Mouse (Mus musculus): ENCODE results near the gene Acacb.

DNA sequence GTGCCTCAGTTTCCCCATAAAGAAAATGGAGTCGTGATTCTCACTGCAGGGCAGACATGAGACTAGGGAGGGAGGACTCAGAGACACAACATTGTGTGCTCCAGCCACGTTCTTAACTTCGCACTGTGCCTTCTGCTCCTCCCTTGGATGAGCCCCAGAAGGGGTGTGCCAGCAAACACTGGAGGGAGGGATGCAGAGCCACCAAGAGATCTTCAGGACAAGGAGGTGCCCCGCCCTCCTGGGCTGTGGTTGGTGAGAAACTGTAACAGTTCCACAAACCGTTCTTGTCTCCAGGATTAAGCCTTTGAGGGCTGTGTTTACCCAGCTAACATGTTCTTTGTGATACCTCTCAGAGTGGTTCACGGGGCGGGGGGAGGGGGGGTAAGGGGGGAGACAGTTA is 122.3 kb downstream of the Acacb start:
- TF ChIP-seq E2F4 (IDR thresholded peaks at IDR 0.05; ENCODE audit: insufficient read depth) (no peak), POLR2A (IDR thresholded peaks at IDR 0.05; ENCODE audit: insufficient read length, low read depth) (no peak), TCF12 (IDR thresholded peaks at IDR 0.05; ENCODE audit: insufficient read depth, poor library complexity, severe bottlenecking) (no peak), TCF3 (IDR thresholded peaks at IDR 0.05; ENCODE audit: insufficient read length, low read depth) (no peak), MYOD1 (IDR thresholded peaks at IDR 0.05; ENCODE audit: control insufficient read depth in 1 of 3, insufficient read length in 2 of 3, low read depth in 2 of 3) (no peak), MAX (IDR thresholded peaks at IDR 0.05; ENCODE audit: low read depth) (no peak), USF1 (IDR thresholded peaks at IDR 0.05; ENCODE audit: low read depth) (no peak), MYOG (IDR thresholded peaks at IDR 0.05; ENCODE audit: control insufficient read depth in 1 of 3, insufficient read depth in 1 of 3, insufficient read length in 2 of 3, low read depth in 2 of 3) (no peak), SRF (IDR thresholded peaks at IDR 0.05; ENCODE audit: control insufficient read depth, insufficient read length, low read depth) (no peak), CEBPB (IDR thresholded peaks at IDR 0.05; ENCODE audit: insufficient read depth, poor library complexity, severe bottlenecking) (no peak), POLR2AphosphoS2 (IDR thresholded peaks at IDR 0.05; ENCODE audit: insufficient read length, low read depth) (no peak)
